Mouse (Mus musculus) heart, adult 2 months (tissue): ENCODE data around the gene Cplane1.
A peak's percentile ranks its signal among the peaks of the same experiment; 100 is the strongest.

ENCODE experiments used
- CTCF ChIP-seq: fragments of 200-600 bp; IDR thresholded peaks from 2 replicates; pipeline ENCODE4 v1.8.1; 2022; ENCODE audit warnings: antibody characterized with exemption, mild to moderate bottlenecking, moderate library complexity
- POLR2A ChIP-seq: fragments of 200-500 bp; IDR thresholded peaks from 2 replicates; pipeline ENCODE4 v1.6.1; 2011; ENCODE audit warnings: mild to moderate bottlenecking, low read depth, low read length, control low read depth; ENCODE audit not compliant: insufficient read depth

DNA sequence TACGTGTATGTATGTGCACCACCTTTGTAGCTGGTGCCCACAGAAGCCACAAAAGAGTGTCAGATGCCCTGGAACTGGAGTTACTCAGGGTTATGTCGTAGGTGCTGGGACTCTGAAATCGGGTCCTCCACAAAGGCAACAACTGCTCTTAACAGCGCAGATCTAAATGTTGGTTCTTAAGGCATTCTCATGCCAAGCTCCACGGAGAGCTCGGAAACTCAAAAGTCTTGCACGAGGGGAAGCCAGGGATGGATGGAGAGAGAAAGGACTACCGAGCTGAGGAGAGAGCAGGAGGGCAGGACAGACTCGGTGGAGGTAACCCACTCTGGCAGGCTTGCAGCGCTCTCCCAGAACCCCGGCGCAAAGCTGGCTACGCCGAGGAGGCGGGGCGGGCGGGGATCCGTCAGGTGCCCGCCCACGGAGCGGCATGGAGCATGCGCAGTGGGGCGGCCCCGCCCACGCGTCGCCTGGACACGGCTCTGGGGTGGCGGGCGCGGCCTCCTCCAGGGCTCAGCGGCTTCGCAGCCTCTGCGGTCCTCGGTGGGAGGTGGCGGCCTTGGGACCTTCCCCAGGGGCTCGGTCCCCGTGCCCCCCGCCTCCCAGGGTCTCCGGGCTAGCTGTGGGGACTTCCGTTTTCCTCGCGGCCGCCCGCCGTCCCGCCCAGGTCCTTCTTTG, at the start of gene Cplane1:
- TF ChIP-seq CTCF = no peak
- peak; percentile 90 for TF ChIP-seq POLR2A
